Mouse (Mus musculus): Measurements from ENCODE around the gene Tsga10ip. TPM values are rescaled to one million over a fixed set of nuclear protein-coding genes. Genes with fewer than 3 reads are reported as not detected.
A peak's percentile ranks its signal among the peaks of the same experiment; 100 is the strongest.
"Not testable (repeated sequence)": the region's sequence is repeated elsewhere in the genome, so short reads cannot be mapped to it uniquely, and the experiment has no call there.

The Tsga10ip gene
- polyA plus RNA-seq, 1 experiment from 2014 or later, result not detected

DNA sequence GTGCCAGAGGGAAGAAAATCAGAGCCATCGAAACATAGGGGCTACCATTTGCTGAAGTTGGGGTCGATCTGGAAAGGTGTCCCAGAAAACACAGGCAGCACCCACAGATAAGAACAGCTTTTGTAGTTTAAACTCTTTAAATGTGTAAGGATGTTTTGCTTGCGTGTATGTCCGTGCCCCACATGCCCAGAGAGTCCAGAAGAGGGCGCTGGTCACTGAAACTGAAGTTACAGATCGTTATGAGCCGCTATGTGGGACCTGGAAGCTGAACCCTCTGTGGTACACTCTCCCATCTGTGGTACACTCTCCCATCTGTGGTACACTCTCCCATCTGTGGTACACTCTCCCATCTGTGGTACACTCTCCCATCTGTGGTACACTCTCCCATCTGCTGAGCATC, 4.8 kb upstream of the Tsga10ip start:
- Histone ChIP-seq H3K9me3 (no peaks in the 10 kb centered on the region), H3K4me1 (peaks cover 23% of the 10 kb centered on the region), H3K4me3 (peak overlapping the region; percentile 55), H3K27me3 (no peaks in the 10 kb centered on the region), H3K4me2 (peak overlapping the region; percentile 63), H3K9ac (peak overlapping the region; percentile 57), H3K27ac (peak overlapping the region; percentile 94), H3K36me3 (no peaks in the 10 kb centered on the region)
- 0 out of 2 replicates have a peak, but pooled peaks have one; percentile 40 for ATAC-seq (ENCODE audit: insufficient number of reproducible peaks, low FRiP score, low TSS enrichment, low read depth)
- WGBS, result 22% methylated on average over 7 of the region's 7 CpGs

DNA sequence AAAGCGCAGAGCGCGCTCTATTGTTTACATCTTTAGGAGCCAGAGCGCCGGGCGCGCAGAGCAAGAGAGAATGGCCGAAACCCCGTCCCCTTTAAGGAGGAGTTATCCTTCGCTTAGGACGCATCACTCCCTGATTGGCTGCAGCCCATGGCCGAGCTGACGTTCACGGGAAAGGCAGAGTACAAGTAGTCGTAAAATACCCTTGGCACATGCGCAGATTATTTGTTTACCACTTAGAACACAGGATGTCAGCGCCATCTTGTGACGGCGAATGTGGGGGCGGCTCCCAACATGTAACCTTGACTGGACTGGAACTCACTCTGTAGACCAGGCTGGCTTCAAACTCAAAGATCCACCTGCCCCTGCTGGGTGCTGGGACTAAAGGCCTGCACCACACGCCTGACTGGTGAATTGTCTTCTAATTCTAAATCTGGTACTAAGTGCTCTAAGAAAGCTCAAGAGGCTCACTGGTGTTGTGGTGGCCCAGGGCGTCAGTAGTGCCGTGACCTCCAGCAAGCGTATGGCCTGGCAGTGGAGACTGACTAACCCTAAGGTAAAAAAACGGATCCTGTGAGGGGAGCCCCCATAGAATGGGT, 4.3 kb upstream of the Tsga10ip start:
- ATAC-seq (ENCODE audit: insufficient number of reproducible peaks, low FRiP score, low TSS enrichment, low read depth), result peak; percentile 73
- H3K27me3 ChIP-seq, H3K9me3 ChIP-seq, H3K36me3 ChIP-seq: not testable (repeated sequence)
- Histone ChIP-seq H3K4me2 (peak overlapping the region; percentile 63), H3K4me1 (peaks cover 23% of the 10 kb centered on the region), H3K9ac (peak overlapping the region; percentile 57), H3K27ac (peak overlapping the region; percentile 94), H3K4me3 (peak overlapping the region; percentile 55)
- 15% methylated on average over 25 of the region's 25 CpGs for WGBS

DNA sequence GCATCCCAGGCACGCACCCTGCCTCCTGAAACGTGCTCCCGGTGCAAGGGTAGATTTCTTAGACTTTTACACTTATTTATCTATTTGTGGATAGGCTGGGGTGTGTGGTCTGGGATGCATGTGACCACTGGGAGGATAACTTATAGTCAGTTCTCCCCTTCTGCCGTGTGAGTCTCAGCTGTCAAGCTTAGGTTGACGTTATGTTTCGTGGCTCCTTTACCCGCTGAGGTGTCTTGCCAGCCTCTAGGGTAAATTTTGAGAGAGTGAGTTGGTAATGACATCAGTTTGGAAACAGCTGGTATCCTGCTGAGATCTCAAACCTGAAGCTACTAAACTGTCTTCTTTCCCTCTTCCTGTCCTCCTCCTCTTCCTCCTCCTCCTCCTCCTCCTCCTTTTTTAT, 3.6 kb upstream of the Tsga10ip start:
- H3K27me3 ChIP-seq, result no peaks in the 10 kb centered on the region
- WGBS, result 22% methylated on average over 7 of the region's 7 CpGs
- no peak for ATAC-seq (ENCODE audit: insufficient number of reproducible peaks, low FRiP score, low TSS enrichment, low read depth)
- H3K4me3 ChIP-seq, result peak overlapping the region; percentile 36
- peaks cover 23% of the 10 kb centered on the region for H3K4me1 ChIP-seq
- peak overlapping the region; percentile 61 for H3K27ac ChIP-seq
- H3K9me3 ChIP-seq, result no peaks in the 10 kb centered on the region
- peak overlapping the region; percentile 45 for H3K4me2 ChIP-seq
- H3K9ac ChIP-seq, result 0 out of 2 replicates have a peak overlapping the region, but pooled peaks have one; percentile 20
- no peaks in the 10 kb centered on the region for H3K36me3 ChIP-seq

DNA sequence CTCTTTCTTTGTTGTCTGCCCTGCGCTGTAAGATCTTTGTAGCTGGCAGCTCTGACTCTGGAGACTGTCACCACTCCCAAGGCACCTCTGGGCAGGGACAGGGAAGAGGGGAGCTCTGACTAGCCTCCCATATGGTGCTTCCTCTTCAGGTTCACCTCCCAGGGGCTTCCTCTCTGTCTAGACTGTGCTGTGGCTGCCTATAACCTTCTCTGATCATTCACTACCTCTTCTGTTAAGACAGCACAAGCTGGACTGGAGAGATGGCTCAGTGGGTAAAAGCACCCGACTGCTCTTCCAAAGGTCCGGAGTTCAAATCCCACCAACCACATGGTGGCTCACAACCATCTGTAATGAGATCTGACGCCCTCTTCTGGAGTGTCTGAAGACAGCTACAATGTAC, 1.3 kb downstream of the Tsga10ip start:
- H3K4me2 ChIP-seq; H3K27ac ChIP-seq; H3K9ac ChIP-seq; H3K27me3 ChIP-seq; H3K4me3 ChIP-seq; H3K36me3 ChIP-seq; ATAC-seq (ENCODE audit: insufficient number of reproducible peaks, low FRiP score, low TSS enrichment, low read depth); H3K4me1 ChIP-seq; H3K9me3 ChIP-seq: not testable (repeated sequence)
- 73% methylated on average over 4 of the region's 4 CpGs for WGBS

DNA sequence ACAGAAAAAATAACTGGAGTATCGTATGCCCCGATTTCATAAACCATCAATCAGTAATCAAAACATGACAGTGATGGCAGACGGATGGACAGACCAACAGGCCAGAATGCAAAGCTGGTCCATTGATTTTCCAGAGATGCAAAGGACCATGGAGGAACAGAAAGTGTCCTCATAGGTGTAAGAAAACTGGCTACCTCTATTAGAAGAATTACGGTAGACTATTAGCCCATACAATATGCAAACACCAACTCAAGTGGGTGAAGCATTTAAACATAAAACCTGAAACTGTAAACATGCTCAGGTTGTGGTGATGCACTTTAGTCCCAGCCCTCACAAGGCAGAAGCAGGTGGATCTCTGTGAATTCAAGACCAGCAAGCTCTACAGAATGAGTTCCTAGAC, 7.0 kb downstream of the Tsga10ip start:
- Histone ChIP-seq H3K9me3 (no peaks in the 10 kb centered on the region), H3K4me2 (no peak overlapping the region), H3K27me3 (no peaks in the 10 kb centered on the region), H3K4me3 (no peak overlapping the region), H3K27ac (no peak overlapping the region), H3K4me1 (peaks cover 6% of the 10 kb centered on the region), H3K36me3 (no peaks in the 10 kb centered on the region), H3K9ac (no peak overlapping the region)
- no peak for ATAC-seq (ENCODE audit: insufficient number of reproducible peaks, low FRiP score, low TSS enrichment, low read depth)
- WGBS, result 73% methylated on average over 4 of the region's 4 CpGs

DNA sequence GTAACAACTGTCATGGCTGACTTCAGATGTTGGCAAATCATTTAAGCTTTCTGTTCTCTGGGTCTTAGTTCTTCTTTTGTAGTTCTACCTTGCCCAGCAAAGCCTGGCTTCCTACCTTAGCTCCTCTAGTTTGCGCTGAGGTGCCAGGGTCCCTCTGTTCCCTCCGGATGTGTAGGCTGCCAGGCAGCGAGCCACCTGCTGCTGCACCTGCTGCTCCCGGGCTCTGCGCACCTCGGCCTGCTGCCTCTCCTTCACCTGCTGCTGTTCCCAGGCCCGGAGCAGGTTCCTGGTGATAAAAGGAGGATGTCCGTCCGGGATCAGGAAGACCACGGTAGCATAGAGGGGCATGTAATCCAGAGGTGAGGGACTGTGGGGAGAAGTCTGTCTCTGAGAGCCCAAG, 8.2 kb downstream of the Tsga10ip start:
- ATAC-seq (ENCODE audit: insufficient number of reproducible peaks, low FRiP score, low TSS enrichment, low read depth), result no peak
- no peak overlapping the region for H3K9ac ChIP-seq

DNA sequence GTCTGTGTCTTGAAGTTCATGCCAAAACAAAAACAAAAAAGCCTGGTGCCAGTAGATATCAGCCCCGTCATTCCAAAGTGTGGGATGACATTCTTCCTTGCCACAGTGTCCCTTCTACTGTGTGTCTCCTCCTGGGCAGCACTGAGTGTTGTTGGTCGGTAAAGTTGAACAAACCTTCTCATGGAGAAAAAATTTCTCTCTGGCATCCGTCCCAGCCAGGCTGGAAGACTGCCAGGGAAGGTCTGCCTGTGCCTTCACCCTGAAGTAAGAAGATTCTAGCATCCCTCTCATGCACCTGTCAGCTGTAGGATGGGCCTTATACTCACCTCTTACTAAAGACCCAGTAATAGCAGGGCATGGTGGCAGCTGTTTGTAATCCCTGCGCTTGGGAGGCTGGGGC, 9.4 kb downstream of the Tsga10ip start:
- WGBS, result 47% methylated on average over 4 of the region's 4 CpGs
- ATAC-seq (ENCODE audit: insufficient number of reproducible peaks, low FRiP score, low TSS enrichment, low read depth), result no peak
- Histone ChIP-seq H3K4me1 (peaks cover 18% of the 10 kb centered on the region), H3K9me3 (no peaks in the 10 kb centered on the region), H3K27me3 (no peaks in the 10 kb centered on the region), H3K27ac (no peak overlapping the region), H3K9ac (no peak overlapping the region), H3K4me2 (no peak overlapping the region), H3K4me3 (no peak overlapping the region), H3K36me3 (no peaks in the 10 kb centered on the region)

More for the DNA sequence above, 8.2 kb downstream of the Tsga10ip start:
- WGBS, result 41% methylated on average over 10 of the region's 10 CpGs
- Histone ChIP-seq H3K4me2 (no peak overlapping the region), H3K9me3 (no peaks in the 10 kb centered on the region), H3K4me3 (no peak overlapping the region), H3K27me3 (no peaks in the 10 kb centered on the region), H3K27ac (no peak overlapping the region), H3K36me3 (no peaks in the 10 kb centered on the region), H3K4me1 (peaks cover 18% of the 10 kb centered on the region)

DNA sequence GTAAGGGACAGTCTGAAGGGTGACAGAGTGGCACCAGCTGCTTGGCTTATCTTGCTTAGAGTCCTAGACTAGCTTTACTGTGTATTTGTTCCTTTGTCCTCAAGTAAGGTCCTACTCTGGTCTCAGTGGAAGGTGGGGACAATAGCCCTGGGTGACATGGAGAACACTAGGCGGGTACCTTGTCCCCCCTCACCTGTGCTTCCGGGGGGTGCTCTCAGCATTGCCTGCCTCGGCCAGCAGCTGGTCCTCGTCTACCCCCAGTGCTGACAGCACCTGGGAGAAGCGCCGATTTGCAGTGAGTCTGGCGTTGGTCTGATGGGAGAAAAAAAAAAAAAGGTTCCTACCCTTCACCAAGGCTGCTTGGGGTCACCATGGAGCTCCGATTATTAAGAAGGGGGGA, 11.9 kb downstream of the Tsga10ip start:
- Histone ChIP-seq H3K27me3 (no peaks in the 10 kb centered on the region), H3K9ac (peak overlapping the region; percentile 24; the same call in 1 of the 2 replicates), H3K27ac (peak overlapping the region; percentile 91), H3K4me2 (peak overlapping the region; percentile 82), H3K9me3 (no peaks in the 10 kb centered on the region), H3K4me3 (peak overlapping the region; percentile 99; the same call in 1 of the 2 replicates), H3K36me3 (peaks cover 3% of the 10 kb centered on the region), H3K4me1 (peaks cover 34% of the 10 kb centered on the region)
- 75% methylated on average over 8 of the region's 8 CpGs for WGBS
- ATAC-seq (ENCODE audit: insufficient number of reproducible peaks, low FRiP score, low TSS enrichment, low read depth), result no peak

DNA sequence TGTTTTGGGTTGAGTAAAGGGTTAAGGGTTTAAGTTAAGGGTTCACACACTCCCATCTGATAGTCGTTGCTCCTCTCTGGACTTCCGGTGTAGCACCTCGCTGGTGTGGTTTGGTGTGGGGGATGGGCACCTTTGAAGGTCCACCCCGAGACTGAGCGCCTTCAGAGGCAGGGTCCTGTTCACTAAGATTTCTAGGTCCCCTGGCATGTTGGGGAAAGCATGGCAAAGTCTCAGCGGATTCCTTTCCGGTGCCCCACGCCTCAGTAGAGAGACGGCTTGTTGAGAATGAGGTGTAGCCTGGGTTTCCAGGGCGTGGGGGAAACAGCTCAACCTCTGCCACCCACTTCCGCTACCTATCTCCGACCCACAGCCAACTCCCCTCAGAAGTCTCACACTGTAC, 12.7 kb downstream of the Tsga10ip start:
- WGBS, result 19% methylated on average over 12 of the region's 12 CpGs
- ATAC-seq (ENCODE audit: insufficient number of reproducible peaks, low FRiP score, low TSS enrichment, low read depth), result no peak
- peak overlapping the region; percentile 24 for H3K9ac ChIP-seq
- H3K4me2 ChIP-seq, result peak overlapping the region; percentile 82
- H3K4me1 ChIP-seq, result peaks cover 34% of the 10 kb centered on the region
- H3K9me3 ChIP-seq, result no peaks in the 10 kb centered on the region
- H3K27me3 ChIP-seq, result no peaks in the 10 kb centered on the region
- H3K4me3 ChIP-seq, result peak overlapping the region; percentile 99
- peaks cover 11% of the 10 kb centered on the region for H3K36me3 ChIP-seq
- H3K27ac ChIP-seq, result peak overlapping the region; percentile 91

DNA sequence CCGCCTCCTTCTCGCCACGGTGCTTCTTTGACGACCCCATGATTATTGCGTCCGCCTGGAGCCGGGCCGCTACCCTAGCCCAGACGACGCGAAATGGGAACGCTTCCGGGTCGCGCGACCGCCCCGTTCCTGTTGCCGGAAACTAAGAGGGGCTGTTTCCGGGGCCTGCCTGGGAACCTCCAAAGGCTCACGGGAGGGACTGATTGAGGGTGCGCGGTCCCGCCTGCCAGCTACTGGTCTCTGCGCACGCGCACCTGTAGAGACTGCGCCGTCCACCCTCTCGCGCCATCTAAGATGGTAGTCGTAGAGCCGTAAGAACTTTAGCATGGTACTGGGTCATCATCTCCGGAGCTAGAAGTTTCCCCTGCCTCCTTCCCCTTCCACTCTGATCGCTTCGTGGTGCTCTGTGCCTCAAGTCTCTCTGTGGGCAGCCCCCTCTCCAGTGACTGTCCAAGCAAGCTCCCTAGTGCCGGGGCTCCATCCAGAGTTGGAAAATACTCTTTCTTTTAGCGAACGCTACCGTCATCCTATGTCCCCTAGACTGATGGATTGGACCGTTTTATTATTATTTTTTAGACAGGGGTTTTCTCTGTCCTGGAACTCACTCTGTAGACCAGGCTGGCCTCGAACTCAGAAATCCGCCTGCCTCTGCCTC, 13.6 kb downstream of the Tsga10ip start, which contains the start of gene Sart1:
Sart1 (minus strand) TSS at position 116 of the 655 bp plus-strand sequence.
- Histone ChIP-seq H3K9ac (peak within 1 kb of the TSS; percentile 99), H3K27ac (peak within 1 kb of the TSS; percentile 91), H3K36me3 (peaks cover 20% of the 10 kb centered on the region), H3K4me2 (peak within 1 kb of the TSS; percentile 82), H3K4me1 (peaks cover 34% of the 10 kb centered on the region), H3K9me3 (no peaks in the 10 kb centered on the region), H3K27me3 (no peaks in the 10 kb centered on the region), H3K4me3 (peak within 1 kb of the TSS; percentile 99)
- 1% methylated on average over 43 of the region's 43 CpGs for WGBS
- peak; percentile 94 for ATAC-seq (ENCODE audit: insufficient number of reproducible peaks, low FRiP score, low TSS enrichment, low read depth)

DNA sequence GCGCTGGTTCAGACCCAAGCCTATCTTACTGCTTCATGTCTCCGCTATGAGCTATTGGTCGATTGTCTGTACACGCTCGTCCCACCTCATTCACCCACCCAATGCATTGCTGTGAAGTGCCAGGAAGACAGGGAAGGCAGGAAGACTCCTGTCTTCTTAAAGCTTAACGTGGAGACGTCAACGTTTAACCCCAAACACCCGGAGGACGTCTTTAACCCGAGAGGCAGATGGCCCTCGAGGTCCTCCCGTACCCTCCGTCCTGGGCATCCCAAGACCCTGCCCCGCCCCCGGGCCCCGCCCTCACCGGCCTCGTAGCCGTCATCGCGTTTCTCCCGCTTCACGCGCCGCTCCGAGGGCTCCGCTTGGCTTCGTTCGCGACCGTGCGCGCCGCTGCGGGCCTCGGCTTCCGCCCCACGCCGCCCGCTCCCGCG, 14.3 kb downstream of the Tsga10ip start:
- no peaks in the 10 kb centered on the region for H3K9me3 ChIP-seq
- under 1% methylated on average over 40 of the region's 43 CpGs for WGBS
- H3K4me1 ChIP-seq, result peaks cover 34% of the 10 kb centered on the region
- peaks cover 27% of the 10 kb centered on the region for H3K36me3 ChIP-seq
- peak overlapping the region; percentile 99 for H3K9ac ChIP-seq
- H3K27ac ChIP-seq, result peak overlapping the region; percentile 84
- peak overlapping the region; percentile 82 for H3K4me2 ChIP-seq
- H3K4me3 ChIP-seq, result peak overlapping the region; percentile 99
- no peak for ATAC-seq (ENCODE audit: insufficient number of reproducible peaks, low FRiP score, low TSS enrichment, low read depth)
- H3K27me3 ChIP-seq, result no peaks in the 10 kb centered on the region

DNA sequence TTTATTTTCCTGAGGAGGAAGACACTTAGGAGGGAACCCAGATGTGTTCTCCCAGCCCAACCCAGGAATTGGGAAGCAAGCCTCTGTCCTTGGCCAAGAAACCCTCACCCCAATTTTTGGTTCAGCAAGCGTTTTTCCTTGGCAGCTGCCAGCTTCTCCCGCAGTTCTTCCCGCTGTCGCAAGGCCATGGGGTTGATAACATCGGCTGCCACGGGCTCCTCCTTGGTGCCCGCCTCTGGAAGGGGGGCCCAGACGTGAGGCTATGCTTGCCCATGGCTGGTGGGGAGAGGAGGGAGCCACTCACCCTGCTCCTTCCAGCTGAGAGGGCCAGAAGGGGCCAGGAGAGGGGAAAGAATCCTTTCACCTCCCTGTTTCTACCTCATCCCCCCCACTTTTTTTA, 17.6 kb downstream of the Tsga10ip start:
- no peak for ATAC-seq (ENCODE audit: insufficient number of reproducible peaks, low FRiP score, low TSS enrichment, low read depth)
- Histone ChIP-seq H3K4me2 (no peak overlapping the region), H3K4me1 (peaks cover 22% of the 10 kb centered on the region), H3K27ac (no peak overlapping the region), H3K4me3 (no peak overlapping the region), H3K36me3 (peaks cover 60% of the 10 kb centered on the region), H3K9me3 (no peaks in the 10 kb centered on the region), H3K9ac (no peak overlapping the region), H3K27me3 (no peaks in the 10 kb centered on the region)
- 93% methylated on average over 8 of the region's 8 CpGs for WGBS
